Mouse (Mus musculus): ENCODE data around the gene Zfp982. TPM values are rescaled to one million over a fixed set of nuclear protein-coding genes. Genes with fewer than 3 reads are reported as not detected.
"Not testable (repeated sequence)": the region's sequence is repeated elsewhere in the genome, so short reads cannot be mapped to it uniquely, and the experiment has no call there.

Gene Zfp982
- polyA plus RNA-seq (2015; fragmentation: Nextera tagmentation; extraction: Ambion mirVana), result 4.9 and 5.1 TPM in 2 replicates

DNA sequence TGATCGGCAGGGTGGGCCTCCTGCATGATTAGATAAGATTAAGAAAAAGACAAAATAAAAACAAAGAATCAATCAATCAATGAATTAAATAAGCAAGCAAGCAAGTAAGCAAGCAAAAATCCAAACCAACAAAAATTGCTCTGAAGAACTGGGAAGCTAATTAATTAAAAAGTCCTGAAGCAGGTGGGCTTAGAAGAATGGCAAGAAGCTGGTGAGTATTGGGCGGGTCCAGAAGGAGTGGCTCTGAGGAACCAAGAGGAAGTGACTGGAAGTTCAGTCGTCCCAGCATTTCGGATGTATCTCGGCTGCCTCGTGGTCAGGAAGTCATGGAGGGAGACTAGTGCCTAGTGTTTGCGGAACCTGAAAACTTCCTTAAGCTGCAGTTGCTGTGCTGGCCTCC, at the start of gene Zfp982:
Gene Zfp982, plus strand, starts transcription at position 301 of the 400 bp plus-strand sequence.
- 87% methylated on average over 7 of the region's 7 CpGs for WGBS

DNA sequence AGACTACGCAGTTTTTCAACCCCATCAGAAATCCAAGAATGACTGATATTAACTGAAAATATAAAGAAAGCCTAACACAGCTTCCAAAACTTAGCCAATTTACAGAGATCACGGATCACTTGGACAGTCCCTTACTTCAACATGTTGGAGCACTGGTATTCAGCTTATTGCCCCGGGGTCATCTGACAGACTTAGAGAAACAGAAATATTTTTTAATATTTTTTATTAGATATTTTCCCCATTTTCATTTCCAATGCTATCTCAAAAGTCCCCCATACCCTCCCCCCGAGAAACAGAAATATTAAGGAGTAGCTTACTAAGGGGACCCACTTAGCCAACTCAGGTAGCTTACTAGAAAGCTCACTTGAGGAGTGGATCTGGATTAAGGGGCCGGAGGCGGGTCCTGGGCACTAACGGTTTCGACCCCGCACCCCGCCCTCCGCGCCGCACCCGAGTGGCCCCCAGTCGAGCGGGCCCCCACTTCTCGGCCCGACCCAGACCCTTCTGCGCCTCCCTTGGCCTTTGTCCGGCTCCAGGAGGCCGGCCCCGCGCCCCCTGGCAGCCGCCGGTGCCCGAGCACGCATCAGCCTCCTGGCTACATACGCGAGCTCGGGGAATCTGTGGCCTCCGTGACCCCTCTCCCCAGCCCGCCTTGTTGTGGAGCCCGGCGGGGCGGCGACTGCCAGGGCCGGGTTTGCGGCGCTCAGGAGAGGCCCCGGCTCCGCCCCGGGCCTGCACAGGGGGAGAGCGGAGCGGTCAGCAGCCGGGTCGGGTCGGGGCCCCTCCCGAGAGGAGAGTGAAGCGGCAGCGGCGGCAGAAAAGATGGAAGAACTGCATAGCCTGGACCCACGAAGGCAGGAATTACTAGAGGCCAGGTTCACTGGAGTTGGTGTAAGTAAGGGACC, 49.3 kb upstream of the Zfp982 start:
- not testable (repeated sequence) for H3K4me1 ChIP-seq (replicated peaks; ENCODE audit: insufficient read depth, low read length); H3K9me3 ChIP-seq (replicated peaks; ENCODE audit: low read length); H3K36me3 ChIP-seq (ENCODE audit: insufficient read depth, low read length); H3K27me3 ChIP-seq (ENCODE audit: insufficient read depth, low read length)
- H3K27ac ChIP-seq, result peak overlapping the region; percentile 82
- peak overlapping the region; percentile 89 for H3K9ac ChIP-seq (ENCODE audit: low read depth, low read length)
- DNase-seq (ENCODE audit: low spot score) (peak; percentile 79), ATAC-seq (replicated peaks; ENCODE audit: low FRiP score, low read depth) (peak; percentile 100)
- peak overlapping the region; percentile 52 for H3K4me3 ChIP-seq (replicated peaks; ENCODE audit: low read depth, low read length)
- WGBS, result 9% methylated on average over 52 of the region's 52 CpGs
- H3K4me2 ChIP-seq (ENCODE audit: low read length), result peak overlapping the region; percentile 83

More for the DNA sequence above, at the start of gene Zfp982:
- DNase-seq (ENCODE audit: low spot score); H3K9ac ChIP-seq (ENCODE audit: low read depth, low read length); H3K4me3 ChIP-seq (replicated peaks; ENCODE audit: low read depth, low read length); H3K4me1 ChIP-seq (replicated peaks; ENCODE audit: insufficient read depth, low read length); H3K27me3 ChIP-seq (ENCODE audit: insufficient read depth, low read length); H3K27ac ChIP-seq; ATAC-seq (replicated peaks; ENCODE audit: low FRiP score, low read depth); H3K36me3 ChIP-seq (ENCODE audit: insufficient read depth, low read length); H3K4me2 ChIP-seq (ENCODE audit: low read length): not testable (repeated sequence)
- peaks cover 27% of the 10 kb centered on the region for H3K9me3 ChIP-seq (replicated peaks; ENCODE audit: low read length)

DNA sequence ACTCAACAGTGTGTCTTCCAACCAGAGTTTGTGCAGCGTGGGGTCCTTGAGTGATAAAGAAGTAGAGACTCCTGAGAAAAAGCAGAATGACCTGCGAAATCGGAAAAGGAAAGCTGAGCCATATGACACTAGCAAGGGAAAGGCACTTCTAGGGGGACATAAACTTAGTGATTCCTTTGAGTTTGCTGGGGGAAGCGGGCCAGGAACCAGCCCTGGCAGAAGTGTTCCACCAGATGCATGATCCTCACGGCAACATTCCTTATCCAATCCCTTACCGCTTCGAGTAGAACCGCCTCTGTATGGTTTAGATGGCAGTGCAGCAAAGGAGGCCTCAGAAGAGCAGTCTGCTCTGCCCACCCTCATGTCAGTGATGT, 48.7 kb upstream of the Zfp982 start:
- peak; percentile 38 for DNase-seq (ENCODE audit: low spot score)
- 39% methylated on average over 8 of the region's 8 CpGs for WGBS
- Histone ChIP-seq H3K9ac (ENCODE audit: low read depth, low read length) (peak overlapping the region; percentile 89), H3K4me3 (replicated peaks; ENCODE audit: low read depth, low read length) (peak overlapping the region; percentile 52), H3K4me2 (ENCODE audit: low read length) (peak overlapping the region; percentile 83), H3K27ac (peak overlapping the region; percentile 82; the same call in 1 of the 2 replicates)
- ATAC-seq (replicated peaks; ENCODE audit: low FRiP score, low read depth); H3K4me1 ChIP-seq (replicated peaks; ENCODE audit: insufficient read depth, low read length); H3K9me3 ChIP-seq (replicated peaks; ENCODE audit: low read length); H3K27me3 ChIP-seq (ENCODE audit: insufficient read depth, low read length); H3K36me3 ChIP-seq (ENCODE audit: insufficient read depth, low read length): not testable (repeated sequence)

DNA sequence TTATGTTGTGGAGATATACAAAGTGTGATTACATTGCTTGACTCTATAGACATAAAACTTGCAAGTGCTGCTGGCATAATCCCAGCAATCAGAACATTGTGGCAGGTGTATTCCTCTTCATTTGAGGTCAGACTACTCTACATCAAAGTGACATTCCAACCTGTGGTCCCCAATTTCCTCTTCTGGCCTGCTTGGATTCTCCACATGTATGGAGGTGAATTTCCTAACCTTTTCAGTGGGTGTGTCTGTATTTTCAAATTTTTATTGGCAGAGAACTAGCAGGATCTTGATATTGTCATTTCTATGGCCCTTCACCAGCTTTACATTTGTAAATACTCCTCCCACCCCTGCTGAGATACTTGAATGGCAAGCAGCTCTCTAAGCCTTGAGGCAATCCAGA, 46.8 kb upstream of the Zfp982 start:
- H3K9me3 ChIP-seq (replicated peaks; ENCODE audit: low read length); H3K4me2 ChIP-seq (ENCODE audit: low read length); H3K27me3 ChIP-seq (ENCODE audit: insufficient read depth, low read length); H3K9ac ChIP-seq (ENCODE audit: low read depth, low read length); DNase-seq (ENCODE audit: low spot score); H3K27ac ChIP-seq; ATAC-seq (replicated peaks; ENCODE audit: low FRiP score, low read depth); H3K36me3 ChIP-seq (ENCODE audit: insufficient read depth, low read length); H3K4me3 ChIP-seq (replicated peaks; ENCODE audit: low read depth, low read length); H3K4me1 ChIP-seq (replicated peaks; ENCODE audit: insufficient read depth, low read length): not testable (repeated sequence)

- no peak overlapping the region for H3K9ac ChIP-seq (ENCODE audit: low read depth, low read length)
Observed at GRCm38 (mm10) chr4:147448358-147448757, 43.9 kb upstream of the Zfp982 start.

GRCm38 (mm10) chr4:147449099-147449581, 43.1 kb upstream of the Zfp982 start:
- ATAC-seq (replicated peaks; ENCODE audit: low FRiP score, low read depth), result no peak
- Histone ChIP-seq H3K27me3 (ENCODE audit: insufficient read depth, low read length) (no peaks in the 10 kb centered on the region), H3K9me3 (replicated peaks; ENCODE audit: low read length) (peaks cover 6% of the 10 kb centered on the region; the same call in 1 of the 2 replicates), H3K4me2 (ENCODE audit: low read length) (peak overlapping the region; percentile 52), H3K4me1 (replicated peaks; ENCODE audit: insufficient read depth, low read length) (no peaks in the 10 kb centered on the region), H3K27ac (no peak overlapping the region), H3K4me3 (replicated peaks; ENCODE audit: low read depth, low read length) (peak overlapping the region; percentile 32), H3K9ac (ENCODE audit: low read depth, low read length) (peak overlapping the region; percentile 27; the same call in 1 of the 2 replicates), H3K36me3 (ENCODE audit: insufficient read depth, low read length) (no peaks in the 10 kb centered on the region)
- TF ChIP-seq CTCF (IDR thresholded peaks at IDR 0.05; ENCODE audit: low read depth), result no peak
- 38% methylated on average over 13 of the region's 13 CpGs for WGBS
- DNase-seq (ENCODE audit: low spot score), result no peak

More at GRCm38 (mm10) chr4:147448358-147448757, 43.9 kb upstream of the Zfp982 start:
- DNase-seq (ENCODE audit: low spot score) (no peak), ATAC-seq (replicated peaks; ENCODE audit: low FRiP score, low read depth) (no peak)
- Histone ChIP-seq H3K9me3 (replicated peaks; ENCODE audit: low read length) (peaks cover 6% of the 10 kb centered on the region; the same call in 1 of the 2 replicates), H3K27me3 (ENCODE audit: insufficient read depth, low read length) (no peaks in the 10 kb centered on the region), H3K36me3 (ENCODE audit: insufficient read depth, low read length) (no peaks in the 10 kb centered on the region), H3K27ac (no peak overlapping the region), H3K4me2 (ENCODE audit: low read length) (no peak overlapping the region), H3K4me1 (replicated peaks; ENCODE audit: insufficient read depth, low read length) (no peaks in the 10 kb centered on the region), H3K4me3 (replicated peaks; ENCODE audit: low read depth, low read length) (no peak overlapping the region)
- 77% methylated on average over 2 of the region's 2 CpGs for WGBS
- TF ChIP-seq CTCF (IDR thresholded peaks at IDR 0.05; ENCODE audit: low read depth), result no peak

DNA sequence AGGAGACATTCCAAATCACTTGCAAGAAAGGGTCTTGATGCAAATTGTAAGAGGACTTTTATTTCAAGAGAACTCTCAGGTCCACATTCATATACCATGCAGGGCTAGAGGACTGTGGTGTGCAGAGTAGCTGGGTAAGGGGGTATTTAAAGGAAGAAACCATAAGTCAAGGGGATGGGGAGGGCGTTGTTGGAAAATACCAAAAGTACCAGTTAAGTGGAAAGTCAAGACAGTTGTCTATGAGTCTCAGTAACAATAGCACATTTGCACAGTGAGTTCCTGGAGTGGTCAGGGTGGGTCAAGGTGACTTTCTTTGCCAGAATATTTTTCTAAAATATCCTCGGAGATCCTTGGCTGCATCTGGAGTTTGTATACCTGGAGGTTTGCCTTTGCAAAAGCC, 42.2 kb upstream of the Zfp982 start:
- H3K4me3 ChIP-seq (replicated peaks; ENCODE audit: low read depth, low read length), result not testable (repeated sequence)
- peak overlapping the region; percentile 52; the same call in 1 of the 2 replicates for H3K4me2 ChIP-seq (ENCODE audit: low read length)
- 77% methylated on average over 2 of the region's 2 CpGs for WGBS

GRCm38 (mm10) chr4:147467207-147467606, 25.0 kb upstream of the Zfp982 start:
- not testable (repeated sequence) for H3K4me2 ChIP-seq (ENCODE audit: low read length); H3K4me1 ChIP-seq (replicated peaks; ENCODE audit: insufficient read depth, low read length); DNase-seq (ENCODE audit: low spot score); H3K9ac ChIP-seq (ENCODE audit: low read depth, low read length); H3K27me3 ChIP-seq (ENCODE audit: insufficient read depth, low read length); H3K27ac ChIP-seq; ATAC-seq (replicated peaks; ENCODE audit: low FRiP score, low read depth); H3K4me3 ChIP-seq (replicated peaks; ENCODE audit: low read depth, low read length); H3K36me3 ChIP-seq (ENCODE audit: insufficient read depth, low read length)
- H3K9me3 ChIP-seq (replicated peaks; ENCODE audit: low read length), result peaks cover 10% of the 10 kb centered on the region
- 87% methylated on average over 7 of the region's 7 CpGs for WGBS

More for the DNA sequence above, 42.2 kb upstream of the Zfp982 start:
- not testable (repeated sequence) for H3K27me3 ChIP-seq (ENCODE audit: insufficient read depth, low read length); ATAC-seq (replicated peaks; ENCODE audit: low FRiP score, low read depth); H3K9me3 ChIP-seq (replicated peaks; ENCODE audit: low read length); H3K27ac ChIP-seq; H3K4me1 ChIP-seq (replicated peaks; ENCODE audit: insufficient read depth, low read length); H3K9ac ChIP-seq (ENCODE audit: low read depth, low read length); H3K36me3 ChIP-seq (ENCODE audit: insufficient read depth, low read length); DNase-seq (ENCODE audit: low spot score)
